Mouse (Mus musculus): Measurements from ENCODE around the gene Zfp53.

Zfp53 gene

DNA sequence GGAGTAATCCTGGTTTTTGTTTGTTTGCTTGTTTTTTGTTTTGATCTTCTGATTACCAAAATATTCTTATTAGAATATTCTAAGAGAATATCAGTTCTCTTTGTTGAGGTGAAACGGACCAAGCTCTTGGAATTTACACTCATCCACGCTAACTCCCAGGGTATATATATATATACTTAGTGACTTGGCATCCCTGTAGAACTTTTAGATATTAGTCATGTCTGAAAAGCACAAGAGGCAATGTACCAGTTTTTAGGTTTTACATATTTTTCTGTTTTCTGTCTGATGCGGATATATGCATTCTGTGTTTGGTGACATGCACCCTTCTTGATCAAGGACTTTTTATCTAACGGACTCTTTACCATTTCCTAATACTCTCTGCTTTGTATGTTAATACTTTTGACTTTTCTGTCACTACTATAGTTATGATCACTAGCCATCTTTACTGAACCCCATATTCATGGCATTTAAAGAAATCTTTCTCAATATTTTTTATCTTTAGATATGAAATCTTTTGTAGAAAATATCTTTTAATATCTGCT, 28.4 kb downstream of the Zfp53 start:
- no peak for DNase-seq (ENCODE audit: inconsistent ontology term)

DNA sequence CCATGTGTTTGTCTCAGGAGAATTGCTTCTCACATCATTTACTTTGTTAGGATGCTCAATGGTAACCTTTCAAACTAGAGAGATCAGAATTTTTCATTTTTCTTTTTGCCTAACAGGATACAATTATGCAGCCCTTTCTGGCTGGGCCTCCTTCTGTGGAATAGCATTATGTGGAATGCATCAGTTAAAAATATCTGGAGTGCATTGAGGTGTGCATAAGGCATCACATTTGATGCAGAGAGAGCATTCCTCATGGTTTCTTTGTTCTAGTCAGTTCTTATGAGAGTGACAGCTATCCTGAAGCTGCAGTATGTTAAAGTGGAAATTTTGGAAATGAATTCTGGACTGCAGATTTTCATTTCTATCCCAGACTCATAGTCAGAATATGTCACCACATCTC, 37.5 kb downstream of the Zfp53 start:
- peak; percentile 83 for DNase-seq (ENCODE audit: inconsistent ontology term)

DNA sequence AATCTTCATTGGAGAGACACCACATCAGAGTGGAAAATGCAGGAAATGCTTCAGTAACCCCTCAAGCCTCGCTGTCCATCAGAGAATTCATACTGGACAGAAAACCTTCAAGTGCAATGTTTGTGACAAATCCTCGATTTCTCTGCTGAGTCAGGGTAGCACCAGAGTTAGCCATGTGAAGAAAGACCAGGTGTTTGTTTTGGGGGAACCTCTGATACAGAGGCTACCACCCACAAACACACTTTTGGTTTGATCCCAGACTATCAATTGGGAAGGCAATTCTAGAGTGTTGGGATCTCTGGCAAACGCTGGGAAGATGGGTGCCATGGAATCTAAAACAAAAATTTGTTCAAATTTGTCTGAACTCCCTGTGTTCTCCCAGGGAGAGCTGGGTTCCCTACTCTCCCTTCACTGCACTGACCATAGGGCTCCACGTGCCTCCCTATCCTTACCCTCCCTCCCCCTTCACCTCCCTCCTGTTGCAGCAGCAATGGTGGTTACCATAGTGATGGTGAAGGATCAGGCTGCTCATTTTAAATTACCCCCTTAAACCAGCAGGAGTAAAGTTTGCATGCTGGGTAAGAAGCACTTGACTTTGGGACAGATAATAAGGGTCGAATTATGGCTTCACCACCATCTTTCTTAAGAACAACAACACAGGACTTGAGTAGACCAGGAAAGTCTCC, 42.0 kb downstream of the Zfp53 start:
- no peak for DNase-seq (ENCODE audit: inconsistent ontology term)

DNA sequence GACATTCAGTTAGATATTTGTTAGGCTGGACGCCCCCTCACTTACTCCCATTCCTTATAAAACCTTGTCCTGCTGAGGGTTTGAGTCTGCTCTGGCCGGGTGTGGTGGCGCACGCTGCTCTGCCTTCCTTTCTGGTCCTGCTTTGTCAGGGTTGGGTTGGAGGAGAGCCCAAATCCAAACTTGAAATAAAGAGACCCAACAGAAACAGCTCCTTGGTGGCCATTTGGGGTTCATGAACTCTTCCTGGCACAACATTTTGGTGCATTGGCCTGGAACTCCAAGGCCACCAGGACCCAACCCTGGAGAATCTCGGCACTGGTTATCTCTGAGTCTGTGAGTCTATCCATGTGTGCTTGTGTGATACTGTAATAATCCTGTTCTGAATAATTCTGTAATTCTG, 42.8 kb downstream of the Zfp53 start:
- peak; percentile 67 for DNase-seq (ENCODE audit: inconsistent ontology term)

DNA sequence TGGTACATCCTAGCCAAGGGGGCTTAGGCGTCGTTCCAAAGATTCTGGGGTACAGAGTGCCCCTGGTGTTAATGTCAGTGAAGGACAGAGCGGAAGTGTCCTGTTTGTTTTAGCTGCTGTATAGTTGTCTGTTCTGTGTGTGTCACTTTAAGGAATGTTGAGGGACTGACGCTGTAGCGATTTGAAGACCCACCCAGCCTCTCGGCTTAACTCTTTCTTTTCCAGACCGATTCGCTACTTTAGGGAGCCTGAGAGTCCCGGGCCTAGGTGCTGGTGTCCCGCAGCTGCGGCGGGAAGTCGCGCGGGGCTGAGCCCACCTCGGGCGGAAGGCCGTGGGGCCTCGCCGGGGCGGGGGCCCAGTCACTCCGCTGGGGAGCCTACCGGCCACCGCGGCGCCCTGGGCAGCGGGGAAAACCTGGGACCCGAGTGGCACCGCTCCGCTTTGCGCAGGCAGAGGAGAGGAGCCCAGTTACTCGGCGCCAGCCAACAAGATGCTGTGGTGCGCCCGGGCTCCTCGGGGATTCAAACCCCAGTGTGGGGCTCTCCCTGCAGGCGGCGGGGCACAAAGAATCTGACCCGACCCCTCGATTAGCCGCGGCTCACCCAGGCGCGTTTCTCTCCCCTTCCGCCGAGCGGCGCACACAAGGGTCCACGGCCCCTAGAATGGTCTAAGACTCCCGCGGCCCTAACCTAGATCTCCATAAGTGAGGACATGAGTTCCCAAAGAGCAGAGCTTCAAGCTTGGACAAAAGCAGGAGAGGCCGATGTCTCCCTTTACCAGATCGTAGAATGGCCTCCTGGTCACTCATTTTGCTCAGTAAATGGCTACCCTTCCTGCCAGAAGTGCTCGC, 43.5 kb downstream of the Zfp53 start:
- DNase-seq (ENCODE audit: inconsistent ontology term), result peak; percentile 88

DNA sequence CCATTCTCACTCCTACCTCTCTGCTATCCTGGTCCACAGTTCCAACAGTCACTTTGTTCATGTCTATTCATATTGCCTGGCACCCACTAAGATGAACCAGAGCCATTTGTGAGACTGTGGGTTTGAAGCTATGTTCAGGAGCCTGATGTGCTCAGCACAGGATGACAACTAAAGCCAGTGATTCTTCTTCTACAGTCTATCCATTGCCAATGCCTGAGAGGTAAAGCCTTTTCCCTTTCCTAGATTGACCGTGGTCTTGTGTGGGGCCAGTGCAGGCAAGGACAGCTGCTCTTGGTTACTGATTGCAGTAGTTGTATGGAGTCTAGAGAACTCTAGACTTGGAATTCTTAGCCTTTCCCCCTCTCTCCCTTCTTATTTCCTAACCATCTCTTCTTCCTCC, 45.2 kb downstream of the Zfp53 start:
- DNase-seq (ENCODE audit: inconsistent ontology term), result no peak

DNA sequence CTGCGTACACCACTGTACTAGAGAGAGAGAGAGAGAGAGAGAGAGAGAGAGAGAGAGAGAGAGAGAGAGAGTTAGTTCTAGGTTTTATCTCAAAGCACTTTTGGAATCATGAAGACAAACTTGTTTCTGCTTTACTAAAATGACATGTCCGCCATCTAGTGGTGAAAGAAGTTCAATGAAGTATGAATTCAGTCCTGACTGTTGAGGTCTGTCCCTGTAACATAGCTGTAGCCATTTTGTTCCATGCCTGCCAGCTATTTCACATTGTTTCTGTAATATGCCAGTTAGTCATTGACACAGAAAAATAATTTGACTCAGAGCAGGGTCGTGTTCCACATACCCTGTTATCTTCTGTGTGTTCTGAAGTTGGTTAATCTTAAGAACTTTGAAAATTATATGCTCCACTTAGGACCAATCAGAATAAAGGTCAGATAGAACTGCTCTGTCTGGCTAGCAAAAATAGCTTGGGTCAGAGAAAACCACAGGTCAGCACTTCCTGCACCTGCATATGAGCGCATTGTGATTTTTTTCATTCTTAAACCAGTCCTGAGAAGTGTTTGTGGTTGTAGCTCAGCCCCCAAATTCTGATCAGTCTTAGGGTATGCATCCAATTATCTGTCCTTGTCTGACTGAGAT, 45.8 kb downstream of the Zfp53 start:
- peak; percentile 93 for DNase-seq (ENCODE audit: inconsistent ontology term)

DNA sequence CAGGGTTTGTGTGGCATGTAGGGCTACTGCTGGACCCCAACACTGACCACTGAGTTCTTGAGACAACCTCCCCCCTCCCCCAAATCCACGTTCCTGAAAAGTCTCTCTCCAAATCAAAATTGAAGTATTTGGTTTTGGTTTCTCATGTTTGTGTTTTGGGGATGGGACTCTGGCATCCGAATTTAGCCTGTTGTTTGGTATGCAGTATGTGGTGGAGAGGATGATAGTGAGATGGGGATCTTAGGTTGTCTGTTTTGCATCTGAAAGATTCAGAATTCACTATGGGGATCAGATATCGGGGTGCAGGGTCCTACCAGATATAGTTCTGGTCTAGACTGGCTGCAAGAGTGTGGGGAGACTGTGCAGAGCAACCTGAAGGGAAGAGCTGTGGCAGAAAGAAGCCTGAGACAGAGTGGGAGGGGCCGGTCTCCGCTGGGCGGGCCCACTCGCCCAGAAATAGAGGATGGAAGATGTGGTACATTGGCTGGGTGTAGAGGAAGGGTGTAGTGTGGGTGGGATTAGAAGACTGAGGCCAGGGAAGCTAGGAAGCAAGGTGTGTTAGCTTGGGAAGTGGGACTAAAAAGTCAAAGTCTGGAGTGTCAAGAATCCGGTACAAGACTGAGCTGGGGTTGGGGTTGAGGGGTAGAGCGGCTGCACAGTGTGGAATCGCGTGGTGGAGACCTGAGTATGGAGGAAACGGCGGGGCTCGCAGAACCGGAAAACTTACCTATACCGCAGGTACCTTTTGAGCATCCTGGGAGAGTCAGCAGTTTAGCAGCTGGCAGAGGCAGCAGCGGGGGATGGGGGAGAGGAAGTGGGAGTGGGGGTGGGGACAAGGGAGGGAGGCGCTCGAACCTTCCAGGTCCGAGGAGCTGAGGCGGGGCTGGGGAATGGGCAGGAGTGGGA, 46.6 kb downstream of the Zfp53 start, which contains the start of gene Zfp52:
Gene Zfp52 (plus strand): TSS at position 444 of the 906 bp plus-strand sequence.
- DNase-seq (ENCODE audit: inconsistent ontology term), result peak; percentile 80

DNA sequence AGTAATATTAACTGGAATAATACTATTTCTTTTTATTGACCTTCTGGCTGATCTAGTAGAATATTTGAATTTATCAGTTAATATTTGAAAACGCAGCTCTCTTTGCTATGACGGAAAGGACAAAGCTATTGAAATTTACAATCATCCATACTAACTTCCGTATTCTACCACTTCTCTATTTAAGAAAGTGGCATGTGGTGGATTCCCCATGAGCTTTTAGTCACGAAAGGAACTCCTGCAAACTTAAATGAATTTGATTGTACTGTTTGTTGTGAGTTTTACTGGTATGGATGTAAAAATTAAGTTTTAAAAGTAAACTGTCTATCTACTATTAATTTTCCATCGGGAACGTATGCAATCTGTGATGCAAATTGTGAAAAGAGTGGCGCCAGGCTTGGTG, 47.3 kb downstream of the Zfp53 start:
- DNase-seq (ENCODE audit: inconsistent ontology term), result no peak

DNA sequence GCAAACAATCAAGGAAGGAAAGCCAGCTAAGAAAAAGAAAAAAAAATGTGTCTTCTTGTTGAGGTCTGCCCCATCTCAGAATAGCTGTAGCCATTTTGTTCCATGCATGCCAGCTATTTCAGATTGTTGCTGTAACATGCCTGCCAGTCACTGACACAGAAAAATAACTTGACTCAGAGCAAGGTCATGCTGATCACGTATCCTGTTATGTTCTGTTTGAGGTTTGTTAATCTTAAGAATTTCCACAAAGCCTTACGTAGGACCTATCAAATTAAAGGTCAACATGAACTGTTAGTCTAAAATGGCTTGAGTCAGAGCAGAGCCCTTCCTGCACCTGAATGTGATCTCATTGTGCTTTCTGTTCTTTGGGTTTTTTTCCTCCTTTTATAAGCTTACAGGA, 47.9 kb downstream of the Zfp53 start:
- peak; percentile 47 for DNase-seq (ENCODE audit: inconsistent ontology term)

DNA sequence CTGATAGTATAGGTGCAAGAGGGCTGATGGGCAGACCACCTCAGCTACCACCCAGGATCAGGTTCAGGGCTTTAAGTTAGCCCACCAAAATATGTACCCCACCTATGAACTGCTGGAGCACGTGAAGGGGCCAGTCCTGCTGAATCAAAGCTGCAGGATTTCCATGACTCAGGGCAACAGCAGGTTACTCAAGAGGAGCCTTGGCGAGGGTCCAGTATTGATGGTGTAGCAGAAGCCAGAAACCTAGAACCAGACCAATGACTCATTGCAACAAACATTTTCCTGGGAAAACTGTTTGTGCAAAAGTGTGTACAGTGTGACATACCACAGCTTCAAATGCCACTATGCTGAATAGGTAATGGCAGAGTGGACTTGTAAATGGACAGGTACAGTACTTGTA, 69.0 kb downstream of the Zfp53 start:
- DNase-seq (ENCODE audit: inconsistent ontology term), result peak; percentile 57
